Mouse (Mus musculus) cerebellum, adult 11-12 months (tissue): ENCODE data around the gene Crebzf.

ENCODE experiments used
- DNase-seq: peaks from one replicate; pipeline ENCODE4 v3.0.0; 2022

Crebzf gene

GRCm38 (mm10) chr7:90442518-90443080 lies at the start of gene Crebzf:
Crebzf (plus strand) TSS chr7:90442729.
- peak; percentile 96 for DNase-seq

GRCm38 (mm10) chr7:90395073-90395472 lies 47.5 kb upstream of the Crebzf start:
- DNase-seq, result no peak

GRCm38 (mm10) chr7:90395928-90396327 lies 46.6 kb upstream of the Crebzf start:
- DNase-seq, result no peak

- peak; percentile 29 for DNase-seq
Measured at GRCm38 (mm10) chr7:90409934-90410333, 32.6 kb upstream of the Crebzf start.

- DNase-seq, result peak; percentile 88
Measured at GRCm38 (mm10) chr7:90426020-90427001, 16.2 kb upstream of the Crebzf start, which contains the start of gene Ccdc89. Ccdc89 (plus strand) TSS chr7:90426577.

GRCm38 (mm10) chr7:90427006-90427405 lies 15.5 kb upstream of the Crebzf start:
- DNase-seq, result peak; percentile 42

- DNase-seq, result no peak
Measured at GRCm38 (mm10) chr7:90432221-90432620, 10.3 kb upstream of the Crebzf start.

- DNase-seq, result no peak
Measured at GRCm38 (mm10) chr7:90440044-90440443, 2.5 kb upstream of the Crebzf start.

- DNase-seq, result no peak
Measured at GRCm38 (mm10) chr7:90442070-90442469, 459 bp upstream of the Crebzf start.

GRCm38 (mm10) chr7:90443101-90444091 lies 867 bp downstream of the Crebzf start:
- DNase-seq, result peak; percentile 82

- no peak for DNase-seq
Measured at GRCm38 (mm10) chr7:90444206-90444605, 1.7 kb downstream of the Crebzf start.

GRCm38 (mm10) chr7:90456149-90456844 lies 13.8 kb downstream of the Crebzf start:
- no peak for DNase-seq

GRCm38 (mm10) chr7:90456845-90457468 lies 14.4 kb downstream of the Crebzf start, which contains the start of gene Tmem126a:
Tmem126a (minus strand) TSS chr7:90457229.
- peak; percentile 86 for DNase-seq

- no peak for DNase-seq
Measured at GRCm38 (mm10) chr7:90457517-90457916, 15.0 kb downstream of the Crebzf start.

- no peak for DNase-seq
Measured at GRCm38 (mm10) chr7:90460330-90460729, 17.8 kb downstream of the Crebzf start.

- DNase-seq, result no peak
Measured at GRCm38 (mm10) chr7:90460930-90461329, 18.4 kb downstream of the Crebzf start.

- no peak for DNase-seq
Measured at GRCm38 (mm10) chr7:90461441-90461840, 18.9 kb downstream of the Crebzf start.

GRCm38 (mm10) chr7:90473511-90473910 lies 31.0 kb downstream of the Crebzf start:
- no peak for DNase-seq

- DNase-seq, result peak; percentile 100
Measured at GRCm38 (mm10) chr7:90475793-90476312, 33.3 kb downstream of the Crebzf start, which contains the start of gene Tmem126b. Tmem126b (minus strand) TSS chr7:90476001.

- DNase-seq, result no peak
Measured at GRCm38 (mm10) chr7:90476313-90477245, 34.0 kb downstream of the Crebzf start, which contains the start of gene Dlg2. Dlg2 (plus strand) TSS chr7:90476672.
